Mouse (Mus musculus) fat pad, adult 2 months (tissue): ENCODE results near the gene Scn8a.

Experiments used
- DNase-seq: peaks from one replicate; pipeline ENCODE4 v3.0.0-alpha.2; 2011; ENCODE audit warnings: low read depth, low spot score; ENCODE audit errors: extremely low read depth

Scn8a gene

GRCm38 (mm10) chr15:101011352-101011751 lies 141.7 kb downstream of the Scn8a start:
- no peak for DNase-seq

- no peak for DNase-seq
Measured at GRCm38 (mm10) chr15:101028960-101029359, 159.3 kb downstream of the Scn8a start.

GRCm38 (mm10) chr15:101039651-101040050 lies 170.0 kb downstream of the Scn8a start:
- DNase-seq, result no peak

GRCm38 (mm10) chr15:101041966-101042365 lies 172.3 kb downstream of the Scn8a start:
- no peak for DNase-seq

GRCm38 (mm10) chr15:101042613-101043012 lies 173.0 kb downstream of the Scn8a start:
- no peak for DNase-seq

GRCm38 (mm10) chr15:101044531-101044930 lies 174.9 kb downstream of the Scn8a start:
- DNase-seq, result no peak

GRCm38 (mm10) chr15:101046039-101046526 lies 176.4 kb downstream of the Scn8a start:
- no peak for DNase-seq

- DNase-seq, result no peak
Measured at GRCm38 (mm10) chr15:101046527-101047193, 177.0 kb downstream of the Scn8a start.

- no peak for DNase-seq
Measured at GRCm38 (mm10) chr15:101047194-101047555, 177.5 kb downstream of the Scn8a start, which contains the start of gene Gm47841. Gene Gm47841 (minus strand): TSS chr15:101047397.

GRCm38 (mm10) chr15:101048338-101048896 lies 178.8 kb downstream of the Scn8a start:
- no peak for DNase-seq

GRCm38 (mm10) chr15:101051869-101052268 lies 182.2 kb downstream of the Scn8a start:
- no peak for DNase-seq

GRCm38 (mm10) chr15:101052560-101053501 lies 183.2 kb downstream of the Scn8a start:
- DNase-seq, result no peak

GRCm38 (mm10) chr15:101053832-101054459 lies 184.3 kb downstream of the Scn8a start:
- no peak for DNase-seq

- no peak for DNase-seq
Measured at GRCm38 (mm10) chr15:101054541-101054940, 184.9 kb downstream of the Scn8a start.

- no peak for DNase-seq
Measured at GRCm38 (mm10) chr15:101056225-101056624, 186.6 kb downstream of the Scn8a start.

GRCm38 (mm10) chr15:101059570-101060279 lies 190.1 kb downstream of the Scn8a start:
- DNase-seq, result peak; percentile 49

GRCm38 (mm10) chr15:101060280-101060852 lies 190.7 kb downstream of the Scn8a start:
- DNase-seq, result no peak

- no peak for DNase-seq
Measured at GRCm38 (mm10) chr15:101065069-101065468, 195.4 kb downstream of the Scn8a start.

GRCm38 (mm10) chr15:101066364-101066847 lies 196.7 kb downstream of the Scn8a start:
- DNase-seq, result no peak
